Mouse (Mus musculus) myocyte (in vitro differentiated cells): ENCODE data around the gene Hist1h1d. TPM values are rescaled to one million over a fixed set of nuclear protein-coding genes. Genes with fewer than 3 reads are reported as not detected.
A peak's percentile ranks its signal among the peaks of the same experiment; 100 is the strongest.

ENCODE experiments used
- H3K27me3 ChIP-seq: one replicate; pipeline ENCODE4 v1.6.1; 2011; ENCODE audit not compliant: control insufficient read depth, insufficient read depth, insufficient read length
- H3K36me3 ChIP-seq: one replicate; pipeline ENCODE4 v1.6.1; 2011; ENCODE audit not compliant: control insufficient read depth, insufficient read depth
- H3K4me2 ChIP-seq: one replicate; pipeline ENCODE4 v1.6.1; 2011; ENCODE audit warnings: low read depth, control low read depth
- H3K4me3 ChIP-seq: one replicate; pipeline ENCODE4 v1.5.1; 2011; ENCODE audit warnings: mild to moderate bottlenecking, control low read depth, moderate library complexity
- H3K79me2 ChIP-seq: one replicate; pipeline ENCODE4 v1.6.1; 2011; ENCODE audit not compliant: control insufficient read depth, insufficient read depth
- H3ac ChIP-seq: one replicate; pipeline ENCODE4 v1.6.1; 2011; ENCODE audit not compliant: control insufficient read depth, insufficient read length
- CEBPB ChIP-seq: IDR thresholded peaks from 2 replicates; pipeline ENCODE4 v1.6.1; 2011; ENCODE audit warnings: mild to moderate bottlenecking, moderate library complexity; ENCODE audit not compliant: poor library complexity, insufficient read depth, severe bottlenecking
- E2F4 ChIP-seq: IDR thresholded peaks from one replicate; pipeline ENCODE4 v1.6.1; 2011; ENCODE audit warnings: mild to moderate bottlenecking, control low read depth, moderate library complexity; ENCODE audit not compliant: insufficient read depth
- MAX ChIP-seq: IDR thresholded peaks from one replicate; pipeline ENCODE4 v1.6.1; 2011; ENCODE audit warnings: low read depth, mild to moderate bottlenecking, control low read depth
- MYOD1 ChIP-seq, 3 experiments: IDR thresholded peaks; one replicate each; pipeline ENCODE4 v1.6.1; 2011; ENCODE audit warnings: control low read depth in 2 of 3, low read depth in 2 of 3, mild to moderate bottlenecking in 2 of 3, moderate library complexity in 1 of 3; ENCODE audit not compliant: insufficient read length in 2 of 3, control insufficient read depth in 1 of 3
- MYOG ChIP-seq, 3 experiments: IDR thresholded peaks; one replicate each; pipeline ENCODE4 v1.6.1; 2011; ENCODE audit warnings: control low read depth in 2 of 3, low read depth in 2 of 3, mild to moderate bottlenecking in 2 of 3; ENCODE audit not compliant: insufficient read length in 2 of 3, control insufficient read depth in 1 of 3, insufficient read depth in 1 of 3
- POLR2A ChIP-seq: IDR thresholded peaks from one replicate; pipeline ENCODE4 v1.6.1; 2011; ENCODE audit warnings: low read depth, mild to moderate bottlenecking, control low read depth, moderate library complexity; ENCODE audit not compliant: insufficient read length
- POLR2AphosphoS2 ChIP-seq: IDR thresholded peaks from one replicate; pipeline ENCODE4 v1.6.1; 2011; ENCODE audit warnings: low read depth, control low read depth; ENCODE audit not compliant: insufficient read length
- REST ChIP-seq: IDR thresholded peaks from one replicate; pipeline ENCODE4 v1.6.1; 2011; ENCODE audit warnings: mild to moderate bottlenecking, control low read depth, moderate library complexity; ENCODE audit not compliant: insufficient read depth, insufficient read length
- SRF ChIP-seq: IDR thresholded peaks from one replicate; pipeline ENCODE4 v1.6.1; 2011; ENCODE audit warnings: low read depth; ENCODE audit not compliant: control insufficient read depth, insufficient read length
- TCF12 ChIP-seq: IDR thresholded peaks from one replicate; pipeline ENCODE4 v1.6.1; 2011; ENCODE audit warnings: mild to moderate bottlenecking, control low read depth; ENCODE audit not compliant: poor library complexity, insufficient read depth, severe bottlenecking
- TCF3 ChIP-seq: IDR thresholded peaks from one replicate; pipeline ENCODE4 v1.6.1; 2011; ENCODE audit warnings: low read depth, control low read depth; ENCODE audit not compliant: insufficient read length
- USF1 ChIP-seq: IDR thresholded peaks from one replicate; pipeline ENCODE4 v1.6.1; 2011; ENCODE audit warnings: low read depth, mild to moderate bottlenecking, control low read depth, moderate library complexity
- polyA plus RNA-seq: library from polyadenylated mRNA; unstranded; fragments of >200 nt; fragmentation: generic; extraction: Trizol; gene quantifications from one replicate; pipeline ENCODE4 v1.2.1, GENCODE M21; 2012; ENCODE audit warnings: missing spikeins

Hist1h1d gene
- 0.65 TPM for polyA plus RNA-seq

- H3K79me2 ChIP-seq: no peaks in the 10 kb centered on the region
- H3K4me2 ChIP-seq: peak within 1 kb of the TSS; percentile 96
- TF ChIP-seq MYOD1 (IDR thresholded peaks at IDR 0.05; ENCODE audit: control insufficient read depth in 1 of 3, insufficient read length in 2 of 3, low read depth in 2 of 3) (no peak), POLR2AphosphoS2 (no peak), MAX (no peak), CEBPB (no peak), MYOG (IDR thresholded peaks at IDR 0.05; ENCODE audit: control insufficient read depth in 1 of 3, insufficient read depth in 1 of 3, insufficient read length in 2 of 3, low read depth in 2 of 3) (no peak), USF1 (no peak), SRF (no peak), POLR2A (no peak), REST (no peak), E2F4 (no peak), TCF12 (no peak), TCF3 (no peak)
- no peaks in the 10 kb centered on the region for H3K36me3 ChIP-seq
- H3ac ChIP-seq: no peak within 1 kb of the TSS
- H3K27me3 ChIP-seq: no peaks in the 10 kb centered on the region
- H3K4me3 ChIP-seq: no peak within 1 kb of the TSS
These were observed at the start of gene Hist1h1d for GRCm38 (mm10) chr13:23552962-23553361. Hist1h1d (plus strand) TSS chr13:23553262.

DNA sequence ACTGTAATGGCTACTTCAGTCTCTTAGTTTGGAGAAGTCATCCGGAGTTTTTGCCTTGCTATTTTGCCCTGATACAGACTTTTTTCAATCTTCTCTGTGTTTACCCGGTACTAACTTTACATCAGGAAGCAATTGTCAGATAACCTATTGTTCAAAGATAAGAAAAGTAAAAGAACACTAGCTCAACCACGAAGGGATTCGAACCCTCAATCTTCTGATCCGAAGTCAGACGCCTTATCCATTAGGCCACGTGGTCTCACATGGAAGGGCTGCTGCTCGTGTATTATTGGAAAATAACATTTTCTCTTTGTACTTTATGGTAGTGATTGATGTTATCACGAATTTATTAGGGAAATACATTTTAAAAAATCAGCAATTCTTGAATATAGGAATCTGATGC is 49.3 kb upstream of the Hist1h1d start:
- Histone ChIP-seq H3K27me3 (no peaks in the 10 kb centered on the region), H3K4me3 (no peak overlapping the region), H3K4me2 (peak overlapping the region; percentile 37), H3ac (no peak overlapping the region), H3K79me2 (no peaks in the 10 kb centered on the region), H3K36me3 (no peaks in the 10 kb centered on the region)
- TF ChIP-seq SRF (no peak), TCF12 (no peak), E2F4 (no peak), CEBPB (0 out of 2 replicates have a peak, but pooled peaks have one; percentile 28), MYOG (IDR thresholded peaks at IDR 0.05; ENCODE audit: control insufficient read depth in 1 of 3, insufficient read depth in 1 of 3, insufficient read length in 2 of 3, low read depth in 2 of 3) (no peak), USF1 (peak; percentile 93), REST (no peak), TCF3 (no peak), MAX (peak; percentile 50)

- no peaks in the 10 kb centered on the region for H3K27me3 ChIP-seq
- peak overlapping the region; percentile 91 for H3K4me2 ChIP-seq
- no peaks in the 10 kb centered on the region for H3K36me3 ChIP-seq
- no peak overlapping the region for H3ac ChIP-seq
- TF ChIP-seq SRF: no peak
- TF ChIP-seq MAX: no peak
- no peak for TF ChIP-seq MYOG (IDR thresholded peaks at IDR 0.05; ENCODE audit: control insufficient read depth in 1 of 3, insufficient read depth in 1 of 3, insufficient read length in 2 of 3, low read depth in 2 of 3)
- no peak for TF ChIP-seq REST
- TF ChIP-seq POLR2A: no peak
- TF ChIP-seq POLR2AphosphoS2: no peak
- TF ChIP-seq TCF12: no peak
- no peak for TF ChIP-seq TCF3
- TF ChIP-seq USF1: no peak
- TF ChIP-seq E2F4: no peak
- TF ChIP-seq CEBPB: no peak
- TF ChIP-seq MYOD1 (IDR thresholded peaks at IDR 0.05; ENCODE audit: control insufficient read depth in 1 of 3, insufficient read length in 2 of 3, low read depth in 2 of 3): no peak
- H3K79me2 ChIP-seq: no peaks in the 10 kb centered on the region
- peak overlapping the region; percentile 26 for H3K4me3 ChIP-seq
These were observed 47.3 kb upstream of the Hist1h1d start for GRCm38 (mm10) chr13:23505662-23506345.

GRCm38 (mm10) chr13:23506351-23506750 is 46.7 kb upstream of the Hist1h1d start:
- H3K36me3 ChIP-seq: no peaks in the 10 kb centered on the region
- no peak overlapping the region for H3ac ChIP-seq
- H3K4me3 ChIP-seq: peak overlapping the region; percentile 26
- TF ChIP-seq POLR2A (no peak), MAX (no peak), CEBPB (0 out of 2 replicates have a peak, but pooled peaks have one; percentile 31)
- no peaks in the 10 kb centered on the region for H3K79me2 ChIP-seq
- H3K4me2 ChIP-seq: peak overlapping the region; percentile 91
- H3K27me3 ChIP-seq: no peaks in the 10 kb centered on the region

GRCm38 (mm10) chr13:23506819-23507515 is 46.1 kb upstream of the Hist1h1d start:
- H3K27me3 ChIP-seq: no peaks in the 10 kb centered on the region
- H3K4me3 ChIP-seq: no peak overlapping the region
- H3K36me3 ChIP-seq: no peaks in the 10 kb centered on the region
- TF ChIP-seq TCF12: no peak
- H3K4me2 ChIP-seq: no peak overlapping the region
- H3ac ChIP-seq: no peak overlapping the region
- H3K79me2 ChIP-seq: no peaks in the 10 kb centered on the region
